In the genomic region with DNA sequence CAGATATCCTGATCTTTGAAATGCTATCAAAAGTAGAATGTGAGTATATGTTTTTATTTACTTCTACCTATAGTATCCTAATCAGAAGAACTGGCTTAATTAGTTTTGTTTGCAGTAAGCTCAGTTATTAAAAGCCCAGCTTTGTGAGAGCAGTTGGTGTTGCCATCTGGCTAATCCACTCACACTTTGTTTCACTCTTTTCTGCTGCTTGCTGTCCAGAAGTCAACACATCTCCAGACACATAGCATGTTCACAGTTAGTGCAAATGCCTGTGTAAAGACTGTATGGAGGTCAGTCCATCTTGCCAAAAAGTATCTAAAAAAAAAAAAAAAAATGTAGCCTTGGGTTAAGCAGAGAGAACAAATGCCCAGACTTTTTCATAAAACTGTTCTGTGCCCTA, we compare ENCODE assay signal across 21 mouse cellular contexts. TPM values are rescaled to one million over a fixed set of nuclear protein-coding genes. Genes with fewer than 3 reads are reported as not detected.
DNase-seq lines count a peak whose midpoint lies in the region; ATAC-seq and TF ChIP-seq lines count a peak whose summit lies in the region.
"Had no signal": no experiment of that assay in that cellular context is flagged by ENCODE, and none has a peak within 500 bp of the region (broad histone marks: within the 10 kb centered on the region; RNA-seq: fewer than 3 reads in every experiment).

No protein-coding gene starts in this region.

- ATAC-seq in forebrain, embryonic 15.5 days (replicated peaks) = peak; percentile 73
- ATAC-seq in forebrain, embryonic 11.5 days (replicated peaks; ENCODE audit: low FRiP score) = no peak
- ATAC-seq: activated CD4-positive, CD25-positive, alpha-beta regulatory T cell, adult 4 months; hindbrain, postnatal 0 days; Patski had no signal

- no peaks in the 10 kb centered on the region for H3K36me3 ChIP-seq in forebrain, embryonic 15.5 days
- H3K36me3 ChIP-seq in forebrain, embryonic 11.5 days (ENCODE audit: control insufficient read depth, insufficient read depth, low read length) = no peaks in the 10 kb centered on the region
- H3K36me3 ChIP-seq: embryonic facial prominence, embryonic 10.5 days; heart, embryonic 15.5 days; hindbrain, embryonic 13.5 days had no signal

- 0 out of 2 replicates have a peak, but pooled peaks cover 7% of the 10 kb centered on the region for H3K9me3 ChIP-seq in forebrain, embryonic 15.5 days
- H3K9me3 ChIP-seq in forebrain, embryonic 11.5 days (ENCODE audit: control insufficient read depth, low read length) = no peaks in the 10 kb centered on the region
- H3K9me3 ChIP-seq: heart, embryonic 15.5 days had no signal

- no peak overlapping the region for H3K4me2 ChIP-seq in forebrain, embryonic 15.5 days (replicated peaks)
- H3K4me2 ChIP-seq in forebrain, embryonic 11.5 days (ENCODE audit: low read depth, low read length, severe bottlenecking) = no peak overlapping the region
- H3K4me2 ChIP-seq: heart, embryonic 11.5 days; heart, embryonic 15.5 days; hindbrain, embryonic 13.5 days had no signal

- H3K4me3 ChIP-seq in forebrain, embryonic 15.5 days = no peak overlapping the region
- H3K4me3 ChIP-seq in forebrain, embryonic 11.5 days (ENCODE audit: low read depth, low read length) = no peak overlapping the region
- no peak overlapping the region for H3K4me3 ChIP-seq in layer of hippocampus, adult 2 months
- H3K4me3 ChIP-seq: embryonic facial prominence, embryonic 10.5 days; heart, adult 2 months; heart, embryonic 15.5 days; hindbrain, embryonic 13.5 days had no signal

- no peak overlapping the region for H3K27ac ChIP-seq in forebrain, embryonic 15.5 days (replicated peaks)
- no peak overlapping the region for H3K27ac ChIP-seq in forebrain, embryonic 11.5 days (ENCODE audit: low read depth, low read length)
- peak overlapping the region; percentile 39; the same call in 1 of the 2 replicates for H3K27ac ChIP-seq in layer of hippocampus, adult 2 months
- H3K27ac ChIP-seq: embryonic facial prominence, embryonic 10.5 days; heart, adult 2 months; heart, embryonic 15.5 days; hindbrain, embryonic 13.5 days; hindbrain, postnatal 0 days had no signal

- no peaks in the 10 kb centered on the region for H3K4me1 ChIP-seq in forebrain, embryonic 15.5 days
- H3K4me1 ChIP-seq in forebrain, embryonic 11.5 days (replicated peaks; ENCODE audit: control insufficient read depth, insufficient read depth, low read length) = no peaks in the 10 kb centered on the region
- H3K4me1 ChIP-seq: embryonic facial prominence, embryonic 10.5 days; heart, embryonic 15.5 days; hindbrain, embryonic 13.5 days had no signal

- H3K27me3 ChIP-seq in forebrain, embryonic 15.5 days = no peaks in the 10 kb centered on the region
- no peaks in the 10 kb centered on the region for H3K27me3 ChIP-seq in forebrain, embryonic 11.5 days (ENCODE audit: control insufficient read depth, insufficient read depth, low read length)
- H3K27me3 ChIP-seq: CH12.LX; heart, embryonic 15.5 days; hindbrain, embryonic 13.5 days had no signal

- no peak for TF ChIP-seq CTCF in layer of hippocampus, adult 2 months (conservative IDR thresholded peaks at IDR 0.05)

- no peak overlapping the region for H3K9ac ChIP-seq in forebrain, embryonic 15.5 days (replicated peaks)
- H3K9ac ChIP-seq in forebrain, embryonic 11.5 days (ENCODE audit: low read length) = no peak overlapping the region
- H3K9ac ChIP-seq: heart, embryonic 15.5 days; hindbrain, embryonic 13.5 days had no signal

- no peak for DNase-seq in forebrain, embryonic 11.5 days (ENCODE audit: low spot score)
- peak in 1 of 2 experiments; percentile 61 for DNase-seq in layer of hippocampus, adult 2 months (ENCODE audit: low spot score in 2 of 2)
- DNase-seq in layer of hippocampus, postnatal 36 days = no peak
- peak; percentile 55 for DNase-seq in brain, adult 2 months (ENCODE audit: low read depth, low spot score)
- peak; percentile 38 for DNase-seq in layer of hippocampus, adult 9-11 months
- DNase-seq: adrenal gland, postnatal 14 days; cerebellum, adult 2 months; cerebellum, postnatal 10 days; gastrocnemius, postnatal 14 days; heart, adult 2 months; heart, postnatal 14 days had no signal

RNA-seq across cellular contexts. Expression of a gene that starts 27.7 kb away (rescaled TPM):
- polyA plus RNA-seq in forebrain, embryonic 15.5 days (2015; fragmentation: Nextera tagmentation; extraction: Ambion mirVana) = 16.9 and 18.9 TPM in 2 replicates
- polyA plus RNA-seq in forebrain, embryonic 11.5 days (2014; fragmentation: Nextera tagmentation; extraction: Ambion mirVana) = 3.8 and 4.1 TPM in 2 replicates
- 100 to 1,000 TPM; 138 to 151 TPM for total RNA-seq in layer of hippocampus, adult 2 months (2021)
- 100 to 1,000 TPM; 144 to 166 TPM for total RNA-seq in layer of hippocampus, postnatal 36 days (2021)
- total RNA-seq: CH12.LX; hematopoietic stem cell, adult 5-6 weeks had no signal
- polyA plus RNA-seq: activated CD4-positive, CD25-positive, alpha-beta regulatory T cell, adult 4 months had no signal

Comparison
In these comparisons a context has a peak if more than half of its experiments do, and no peak if none do; other contexts are left out.
1. DNase-seq: peak in brain, adult 2 months (single experiment) and layer of hippocampus, adult 9-11 months (single experiment); none in forebrain, embryonic 11.5 days (single experiment) and layer of hippocampus, postnatal 36 days (0 of 2).